Mouse (Mus musculus): Measurements from ENCODE around the gene Trdmt1. TPM values are rescaled to one million over a fixed set of nuclear protein-coding genes. Genes with fewer than 3 reads are reported as not detected.
"Not testable (repeated sequence)": the region's sequence is repeated elsewhere in the genome, so short reads cannot be mapped to it uniquely, and the experiment has no call there.

Trdmt1 gene
- polyA plus RNA-seq (2012; ENCODE audit: insufficient read depth, low replicate concordance), result 0.82 TPM in 1 of 2 replicates, not detected in the other

- H3K9me3 ChIP-seq, result no peaks in the 10 kb centered on the region
- H3K4me1 ChIP-seq, result peaks cover 56% of the 10 kb centered on the region
- H3K27me3 ChIP-seq (replicated peaks), result no peaks in the 10 kb centered on the region
- TF ChIP-seq GATA1 (IDR thresholded peaks at IDR 0.05; ENCODE audit: borderline replicate concordance, low read length) (no peak), FLI1 (IDR thresholded peaks at IDR 0.05; ENCODE audit: low read length) (no peak)
- H3K36me3 ChIP-seq (replicated peaks; ENCODE audit: low read length), result no peaks in the 10 kb centered on the region
- peak within 1 kb of the TSS; percentile 98 for H3K4me3 ChIP-seq (replicated peaks)
Measured at GRCm38 (mm10) chr2:13544193-13544824, at the start of gene Trdmt1. Gene Trdmt1 (minus strand): TSS chr2:13544668.

GRCm38 (mm10) chr2:13593328-13593727, 48.9 kb upstream of the Trdmt1 start:
- H3K9me3 ChIP-seq, result no peaks in the 10 kb centered on the region
- H3K4me3 ChIP-seq (replicated peaks), result no peak overlapping the region
- H3K4me1 ChIP-seq, result peaks cover 12% of the 10 kb centered on the region
- no peaks in the 10 kb centered on the region for H3K36me3 ChIP-seq (replicated peaks; ENCODE audit: low read length)
- TF ChIP-seq FLI1 (IDR thresholded peaks at IDR 0.05; ENCODE audit: low read length) (no peak), GATA1 (IDR thresholded peaks at IDR 0.05; ENCODE audit: borderline replicate concordance, low read length) (no peak)
- H3K27me3 ChIP-seq (replicated peaks), result peaks cover 21% of the 10 kb centered on the region

- H3K4me3 ChIP-seq (replicated peaks); H3K4me1 ChIP-seq; H3K9me3 ChIP-seq; H3K27me3 ChIP-seq (replicated peaks): not testable (repeated sequence)
- peaks cover 24% of the 10 kb centered on the region for H3K36me3 ChIP-seq (replicated peaks; ENCODE audit: low read length)
Measured at GRCm38 (mm10) chr2:13583746-13584145, 39.3 kb upstream of the Trdmt1 start.

- H3K36me3 ChIP-seq (replicated peaks; ENCODE audit: low read length), result peaks cover 31% of the 10 kb centered on the region
- no peak for TF ChIP-seq GATA1 (IDR thresholded peaks at IDR 0.05; ENCODE audit: borderline replicate concordance, low read length)
- TF ChIP-seq FLI1 (IDR thresholded peaks at IDR 0.05; ENCODE audit: low read length), result no peak
- no peaks in the 10 kb centered on the region for H3K9me3 ChIP-seq
- peaks cover 4% of the 10 kb centered on the region for H3K27me3 ChIP-seq (replicated peaks)
- H3K4me1 ChIP-seq, result no peaks in the 10 kb centered on the region
- H3K4me3 ChIP-seq (replicated peaks), result no peak overlapping the region
Measured at GRCm38 (mm10) chr2:13582184-13582583, 37.7 kb upstream of the Trdmt1 start.

GRCm38 (mm10) chr2:13579991-13580390, 35.5 kb upstream of the Trdmt1 start:
- no peak overlapping the region for H3K4me3 ChIP-seq (replicated peaks)
- peaks cover 16% of the 10 kb centered on the region for H3K27me3 ChIP-seq (replicated peaks)
- H3K4me1 ChIP-seq, result peaks cover 6% of the 10 kb centered on the region
- H3K9me3 ChIP-seq, result no peaks in the 10 kb centered on the region
- peaks cover 34% of the 10 kb centered on the region for H3K36me3 ChIP-seq (replicated peaks; ENCODE audit: low read length)
- TF ChIP-seq GATA1 (IDR thresholded peaks at IDR 0.05; ENCODE audit: borderline replicate concordance, low read length) (no peak), FLI1 (IDR thresholded peaks at IDR 0.05; ENCODE audit: low read length) (no peak)

- Histone ChIP-seq H3K4me3 (replicated peaks) (no peak overlapping the region), H3K27me3 (replicated peaks) (peaks cover 23% of the 10 kb centered on the region), H3K4me1 (peaks cover 12% of the 10 kb centered on the region), H3K36me3 (replicated peaks; ENCODE audit: low read length) (peaks cover 34% of the 10 kb centered on the region), H3K9me3 (no peaks in the 10 kb centered on the region)
- TF ChIP-seq GATA1 (IDR thresholded peaks at IDR 0.05; ENCODE audit: borderline replicate concordance, low read length), result no peak
- TF ChIP-seq FLI1 (IDR thresholded peaks at IDR 0.05; ENCODE audit: low read length), result no peak
Measured at GRCm38 (mm10) chr2:13579315-13579714, 34.8 kb upstream of the Trdmt1 start.

- peaks cover 30% of the 10 kb centered on the region for H3K27me3 ChIP-seq (replicated peaks)
- H3K36me3 ChIP-seq (replicated peaks; ENCODE audit: low read length), result peaks cover 34% of the 10 kb centered on the region
- H3K9me3 ChIP-seq, result no peaks in the 10 kb centered on the region
- peaks cover 19% of the 10 kb centered on the region for H3K4me1 ChIP-seq
- no peak for TF ChIP-seq FLI1 (IDR thresholded peaks at IDR 0.05; ENCODE audit: low read length)
- no peak for TF ChIP-seq GATA1 (IDR thresholded peaks at IDR 0.05; ENCODE audit: borderline replicate concordance, low read length)
- H3K4me3 ChIP-seq (replicated peaks), result no peak overlapping the region
Measured at GRCm38 (mm10) chr2:13578473-13579152, 34.1 kb upstream of the Trdmt1 start.

- TF ChIP-seq GATA1 (IDR thresholded peaks at IDR 0.05; ENCODE audit: borderline replicate concordance, low read length) (no peak), FLI1 (IDR thresholded peaks at IDR 0.05; ENCODE audit: low read length) (no peak)
- H3K9me3 ChIP-seq, result no peaks in the 10 kb centered on the region
- H3K4me1 ChIP-seq, result peaks cover 31% of the 10 kb centered on the region
- peaks cover 39% of the 10 kb centered on the region for H3K27me3 ChIP-seq (replicated peaks)
- H3K36me3 ChIP-seq (replicated peaks; ENCODE audit: low read length), result peaks cover 33% of the 10 kb centered on the region
- no peak overlapping the region for H3K4me3 ChIP-seq (replicated peaks)
Measured at GRCm38 (mm10) chr2:13577399-13577798, 32.9 kb upstream of the Trdmt1 start.

GRCm38 (mm10) chr2:13575926-13576325, 31.5 kb upstream of the Trdmt1 start:
- no peaks in the 10 kb centered on the region for H3K9me3 ChIP-seq
- TF ChIP-seq FLI1 (IDR thresholded peaks at IDR 0.05; ENCODE audit: low read length) (no peak), GATA1 (IDR thresholded peaks at IDR 0.05; ENCODE audit: borderline replicate concordance, low read length) (no peak)
- H3K4me1 ChIP-seq, result peaks cover 36% of the 10 kb centered on the region
- peaks cover 50% of the 10 kb centered on the region for H3K27me3 ChIP-seq (replicated peaks)
- H3K36me3 ChIP-seq (replicated peaks; ENCODE audit: low read length), result peaks cover 23% of the 10 kb centered on the region
- peak overlapping the region; percentile 95 for H3K4me3 ChIP-seq (replicated peaks)

- H3K9me3 ChIP-seq, result no peaks in the 10 kb centered on the region
- peaks cover 21% of the 10 kb centered on the region for H3K36me3 ChIP-seq (replicated peaks; ENCODE audit: low read length)
- peak overlapping the region; percentile 95 for H3K4me3 ChIP-seq (replicated peaks)
- TF ChIP-seq FLI1 (IDR thresholded peaks at IDR 0.05; ENCODE audit: low read length) (no peak), GATA1 (IDR thresholded peaks at IDR 0.05; ENCODE audit: borderline replicate concordance, low read length) (no peak)
- peaks cover 36% of the 10 kb centered on the region for H3K4me1 ChIP-seq
- H3K27me3 ChIP-seq (replicated peaks), result peaks cover 56% of the 10 kb centered on the region
Measured at GRCm38 (mm10) chr2:13575287-13575801, 30.9 kb upstream of the Trdmt1 start.
